Mouse (Mus musculus): Measurements from ENCODE around the gene Emc9. TPM values are rescaled to one million over a fixed set of nuclear protein-coding genes. Genes with fewer than 3 reads are reported as not detected.

The Emc9 gene
- polyA plus RNA-seq, 1 experiment from 2014 or later: 14.8 TPM

DNA sequence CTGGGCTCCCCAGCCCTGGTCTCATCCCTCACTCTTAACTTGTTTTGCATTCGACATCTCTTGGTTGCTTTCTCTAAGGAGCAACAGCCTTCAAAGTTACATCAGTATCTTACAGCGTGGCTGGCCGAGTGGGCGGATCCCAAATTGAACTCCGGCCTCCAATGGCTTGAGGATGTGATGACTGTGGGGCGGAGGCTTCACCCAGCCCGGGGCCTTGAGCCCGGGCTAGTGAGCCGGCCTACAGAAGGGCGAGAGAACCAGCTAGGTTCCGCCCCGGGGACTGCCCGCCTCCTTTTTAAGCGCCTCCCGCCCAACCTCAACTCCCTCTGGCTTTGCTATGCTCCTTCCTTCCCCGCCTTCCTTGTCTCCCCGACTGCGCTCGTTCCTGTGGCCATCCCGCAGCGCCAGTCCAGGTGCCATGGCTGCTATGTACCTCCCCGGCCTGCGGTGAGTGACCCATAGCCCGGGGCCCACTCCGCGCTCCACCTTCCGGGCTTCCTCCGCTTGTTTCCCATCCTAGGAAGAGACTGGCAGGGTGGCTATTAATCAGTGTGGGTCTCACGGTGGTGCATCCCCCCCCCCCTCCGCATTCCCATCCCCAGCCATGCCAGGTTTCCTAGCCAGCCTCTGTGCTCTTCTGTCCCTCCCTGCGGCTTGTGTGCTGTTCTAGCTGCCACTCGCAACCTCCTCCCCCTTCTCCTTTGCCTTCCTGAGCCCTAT lies 44.9 kb downstream of the Emc9 start, which contains the start of gene Pck2:
Gene Pck2, plus strand, starts transcription at position 200 of the 720 bp plus-strand sequence.
- under 1% methylated on average over 32 of the region's 32 CpGs for WGBS
- peak within 1 kb of the TSS; percentile 89 for H3K4me2 ChIP-seq
- no peaks in the 10 kb centered on the region for H3K9me3 ChIP-seq
- H3K9ac ChIP-seq: peak within 1 kb of the TSS; percentile 89
- H3K27me3 ChIP-seq (replicated peaks): no peaks in the 10 kb centered on the region
- peak; percentile 85 for ATAC-seq (ENCODE audit: extremely low read depth, insufficient number of reproducible peaks, low FRiP score, low TSS enrichment)
- H3K4me3 ChIP-seq: peak within 1 kb of the TSS; percentile 79
- peak within 1 kb of the TSS; percentile 93 for H3K27ac ChIP-seq (replicated peaks)
- peaks cover 20% of the 10 kb centered on the region for H3K4me1 ChIP-seq
- H3K36me3 ChIP-seq: peaks cover 30% of the 10 kb centered on the region

DNA sequence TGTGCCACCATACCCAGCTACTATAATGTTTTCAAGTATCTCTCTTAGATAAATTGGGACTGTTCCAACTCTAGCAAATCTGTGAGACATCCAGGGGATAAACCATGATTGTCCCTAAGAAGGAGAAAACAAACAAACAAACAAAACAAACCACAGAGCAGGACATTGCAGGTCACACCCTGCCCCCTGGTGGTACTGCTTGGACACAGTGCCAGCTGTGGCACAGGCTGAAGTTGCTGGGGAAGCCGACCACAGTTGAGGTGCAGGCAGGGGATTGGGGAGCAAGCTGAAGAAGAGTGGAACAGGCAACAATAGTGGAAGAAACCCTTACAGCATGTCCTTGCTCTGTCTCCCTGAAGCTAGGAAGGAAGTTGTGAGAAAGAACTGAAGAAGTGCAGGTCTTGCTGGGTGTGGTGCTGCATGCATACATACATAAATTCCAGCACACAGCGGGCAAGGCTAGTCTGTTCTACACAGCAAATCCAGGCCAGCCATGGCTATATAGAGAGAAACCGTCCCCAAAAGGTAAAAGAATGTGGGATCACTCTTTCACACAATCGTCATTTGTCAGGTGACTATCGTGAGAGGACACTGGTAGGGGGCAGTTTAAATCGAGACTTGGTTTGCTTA lies 48.9 kb downstream of the Emc9 start:
- WGBS: 32% methylated on average over 6 of the region's 6 CpGs
- ATAC-seq (ENCODE audit: extremely low read depth, insufficient number of reproducible peaks, low FRiP score, low TSS enrichment): no peak

More for the DNA sequence above, 48.9 kb downstream of the Emc9 start:
- Histone ChIP-seq H3K36me3 (no peaks in the 10 kb centered on the region), H3K27me3 (replicated peaks) (0 out of 2 replicates have a peak, but pooled peaks cover 2% of the 10 kb centered on the region), H3K9me3 (no peaks in the 10 kb centered on the region), H3K4me1 (peaks cover 14% of the 10 kb centered on the region), H3K9ac (no peak overlapping the region), H3K4me2 (no peak overlapping the region), H3K27ac (replicated peaks) (no peak overlapping the region), H3K4me3 (no peak overlapping the region)

Other genes with a start within 250 kb of the Emc9 start
- 64.7 and 68.9 TPM in 2 replicates for gene Dhrs4, start 106.5 kb downstream of the Emc9 start, polyA plus RNA-seq (2015; fragmentation: Nextera tagmentation; extraction: Ambion mirVana)
- gene Carmil3, start 94.7 kb downstream of the Emc9 start, polyA plus RNA-seq (2015; fragmentation: Nextera tagmentation; extraction: Ambion mirVana): 1.9 TPM in 2 replicates
- 0.43 and 0.47 TPM in 2 replicates for gene Cpne6, start 74.9 kb downstream of the Emc9 start, polyA plus RNA-seq (2015; fragmentation: Nextera tagmentation; extraction: Ambion mirVana)
- not detected in 2 replicates for gene Nrl, start 60.3 kb downstream of the Emc9 start, polyA plus RNA-seq (2015; fragmentation: Nextera tagmentation; extraction: Ambion mirVana)
- gene Pck2, start 45.0 kb downstream of the Emc9 start, polyA plus RNA-seq (2015; fragmentation: Nextera tagmentation; extraction: Ambion mirVana): 40.9 and 43.9 TPM in 2 replicates
- gene Dcaf11, start 25.3 kb downstream of the Emc9 start, polyA plus RNA-seq (2015; fragmentation: Nextera tagmentation; extraction: Ambion mirVana): 60.0 and 66.2 TPM in 2 replicates
- gene A730061H03Rik, start 24.9 kb downstream of the Emc9 start, polyA plus RNA-seq (2015; fragmentation: Nextera tagmentation; extraction: Ambion mirVana): 0.56 and 1.3 TPM in 2 replicates
- gene Fitm1, start 9.7 kb downstream of the Emc9 start, polyA plus RNA-seq (2015; fragmentation: Nextera tagmentation; extraction: Ambion mirVana): 100 and 109 TPM in 2 replicates
- 212 and 219 TPM in 2 replicates for gene Psme1, start 7.2 kb downstream of the Emc9 start, polyA plus RNA-seq (2015; fragmentation: Nextera tagmentation; extraction: Ambion mirVana)
- gene Psme2, start 5.8 kb upstream of the Emc9 start, polyA plus RNA-seq (2015; fragmentation: Nextera tagmentation; extraction: Ambion mirVana): 191 and 205 TPM in 2 replicates
- 12.5 and 15.2 TPM in 2 replicates for gene Rnf31, start 6.4 kb upstream of the Emc9 start, polyA plus RNA-seq (2015; fragmentation: Nextera tagmentation; extraction: Ambion mirVana)
- gene Irf9, start 18.3 kb upstream of the Emc9 start, polyA plus RNA-seq (2015; fragmentation: Nextera tagmentation; extraction: Ambion mirVana): 9.7 and 10.1 TPM in 2 replicates
- 13.4 and 15.1 TPM in 2 replicates for gene Rec8, start 32.7 kb upstream of the Emc9 start, polyA plus RNA-seq (2015; fragmentation: Nextera tagmentation; extraction: Ambion mirVana)
- gene Ipo4, start 50.7 kb upstream of the Emc9 start, polyA plus RNA-seq (2015; fragmentation: Nextera tagmentation; extraction: Ambion mirVana): 64.8 and 67.1 TPM in 2 replicates
- gene Gm49378, start 52.6 kb upstream of the Emc9 start, polyA plus RNA-seq (2015; fragmentation: Nextera tagmentation; extraction: Ambion mirVana): 1.4 and 1.6 TPM in 2 replicates
- gene Tm9sf1, start 58.5 kb upstream of the Emc9 start, polyA plus RNA-seq (2015; fragmentation: Nextera tagmentation; extraction: Ambion mirVana): 77.8 and 81.5 TPM in 2 replicates
- gene Tssk4, start 64.9 kb upstream of the Emc9 start, polyA plus RNA-seq (2015; fragmentation: Nextera tagmentation; extraction: Ambion mirVana): 0.43 and 0.53 TPM in 2 replicates
- gene Mdp1, start 75.2 kb upstream of the Emc9 start, polyA plus RNA-seq (2015; fragmentation: Nextera tagmentation; extraction: Ambion mirVana): 74.3 and 83.3 TPM in 2 replicates
- gene Gmpr2, start 86.6 kb upstream of the Emc9 start, polyA plus RNA-seq (2015; fragmentation: Nextera tagmentation; extraction: Ambion mirVana): 39.3 and 47.4 TPM in 2 replicates
- 471 and 507 TPM in 2 replicates for gene Nedd8, start 86.8 kb upstream of the Emc9 start, polyA plus RNA-seq (2015; fragmentation: Nextera tagmentation; extraction: Ambion mirVana)
- 30.9 and 32.1 TPM in 2 replicates for gene Tinf2, start 96.5 kb upstream of the Emc9 start, polyA plus RNA-seq (2015; fragmentation: Nextera tagmentation; extraction: Ambion mirVana)
- gene Tgm1, start 128.6 kb upstream of the Emc9 start, polyA plus RNA-seq (2015; fragmentation: Nextera tagmentation; extraction: Ambion mirVana): 0.23 and 0.25 TPM in 2 replicates
- gene Rabggta, start 137.0 kb upstream of the Emc9 start, polyA plus RNA-seq (2015; fragmentation: Nextera tagmentation; extraction: Ambion mirVana): 22.8 and 23.4 TPM in 2 replicates
- 54.8 and 66.9 TPM in 2 replicates for gene Dhrs1, start 160.4 kb upstream of the Emc9 start, polyA plus RNA-seq (2015; fragmentation: Nextera tagmentation; extraction: Ambion mirVana)
- 22.8 and 23.9 TPM in 2 replicates for gene Nop9, start 160.4 kb upstream of the Emc9 start, polyA plus RNA-seq (2015; fragmentation: Nextera tagmentation; extraction: Ambion mirVana)
- 1.2 and 2.1 TPM in 2 replicates for gene Cideb, start 173.2 kb upstream of the Emc9 start, polyA plus RNA-seq (2015; fragmentation: Nextera tagmentation; extraction: Ambion mirVana)
- 0.25 and 0.27 TPM in 2 replicates for gene Ltb4r2, start 176.1 kb upstream of the Emc9 start, polyA plus RNA-seq (2015; fragmentation: Nextera tagmentation; extraction: Ambion mirVana)
- 0.48 and 0.71 TPM in 2 replicates for gene Ltb4r1, start 180.7 kb upstream of the Emc9 start, polyA plus RNA-seq (2015; fragmentation: Nextera tagmentation; extraction: Ambion mirVana)
- gene Adcy4, start 198.8 kb upstream of the Emc9 start, polyA plus RNA-seq (2015; fragmentation: Nextera tagmentation; extraction: Ambion mirVana): 17.7 TPM in 2 replicates
- 18.8 and 20.6 TPM in 2 replicates for gene Ripk3, start 203.6 kb upstream of the Emc9 start, polyA plus RNA-seq (2015; fragmentation: Nextera tagmentation; extraction: Ambion mirVana)
- 12.5 and 14.0 TPM in 2 replicates for gene Nfatc4, start 237.8 kb upstream of the Emc9 start, polyA plus RNA-seq (2015; fragmentation: Nextera tagmentation; extraction: Ambion mirVana)

Measured in heart, embryonic 13.5 days (tissue).